Mouse (Mus musculus) heart, postnatal 0 days (tissue): ENCODE data around the gene Bax. TPM values are rescaled to one million over a fixed set of nuclear protein-coding genes. Genes with fewer than 3 reads are reported as not detected.
"Not testable (repeated sequence)": the region's sequence is repeated elsewhere in the genome, so short reads cannot be mapped to it uniquely, and the experiment has no call there.

ENCODE experiments used
- ATAC-seq: fragments of 200-750 bp; cut with Nextera tagmentation; 2 replicates; pipeline ENCODE4 v1.8.0; 2017; ENCODE audit warnings: low read depth, moderate number of reproducible peaks, moderate library complexity; ENCODE audit not compliant: insufficient read depth
- DNase-seq: peaks from one replicate; pipeline ENCODE4 v3.0.0-alpha.2; 2016; ENCODE audit warnings: low spot score
- H3K27ac ChIP-seq: fragments of 300-500 bp; sonication (generic); 2 replicates; pipeline ENCODE4 v1.5.1; 2014; ENCODE audit warnings: low read depth, mild to moderate bottlenecking
- H3K27me3 ChIP-seq: fragments of 300-500 bp; sonication (generic); 2 replicates; pipeline ENCODE4 v1.6.1; 2014; ENCODE audit warnings: low read length, mixed read lengths; ENCODE audit not compliant: control insufficient read depth, insufficient read depth
- H3K36me3 ChIP-seq: fragments of 300-500 bp; sonication (generic); replicated peaks from 2 replicates; pipeline ENCODE4 v1.6.1; 2014; ENCODE audit warnings: low read length, mixed read lengths; ENCODE audit not compliant: control insufficient read depth, insufficient read depth
- H3K4me1 ChIP-seq: fragments of 300-500 bp; sonication (generic); 2 replicates; pipeline ENCODE4 v1.6.1; 2014; ENCODE audit warnings: antibody characterized with exemption; ENCODE audit not compliant: control insufficient read depth, insufficient read depth
- H3K4me2 ChIP-seq: fragments of 300-500 bp; sonication (generic); 2 replicates; pipeline ENCODE4 v1.6.1; 2014; ENCODE audit warnings: low read depth, mild to moderate bottlenecking, low read length, moderate library complexity
- H3K4me3 ChIP-seq: fragments of 300-500 bp; sonication (generic); 2 replicates; pipeline ENCODE4 v1.5.1; 2014; ENCODE audit warnings: low read depth, low read length
- H3K9ac ChIP-seq: fragments of 300-500 bp; sonication (generic); replicated peaks from 2 replicates; pipeline ENCODE4 v1.6.1; 2014; ENCODE audit warnings: low read depth, low read length, mixed read lengths
- H3K9me3 ChIP-seq: fragments of 300-500 bp; sonication (generic); replicated peaks from 2 replicates; pipeline ENCODE4 v1.6.1; 2016; ENCODE audit warnings: low read length; ENCODE audit not compliant: control insufficient read depth
- CTCF ChIP-seq: IDR thresholded peaks from 2 replicates; pipeline ENCODE4 v1.5.1; 2016; ENCODE audit warnings: antibody characterized with exemption, control low read depth, low read depth
- EP300 ChIP-seq: IDR thresholded peaks from 2 replicates; pipeline ENCODE4 v1.6.1; 2016; ENCODE audit warnings: antibody characterized with exemption, low read depth
- WGBS: fragments of 180-500 bp; shearing (Covaris S2); extraction: QIAGEN DNeasy Blood & Tissue Kit; methylation state at CpG from one replicate; pipeline ENCODE4 v1.1.7; 2014; 5-methylcytosine and 5-hydroxymethylcytosine counted together
- polyA plus RNA-seq: library from polyadenylated mRNA; unstranded; fragments of >200 nt; fragmentation: Nextera tagmentation; extraction: Ambion mirVana; gene quantifications from 2 replicates; pipeline ENCODE4 v1.2.1, GENCODE M21; 2015
- total RNA-seq: library from RNA; depleted of rRNA; stranded (reverse); fragments of >200 nt; gene quantifications from 2 replicates; pipeline ENCODE4 v1.2.3, GENCODE M21; 2014; ENCODE audit warnings: low replicate concordance

Bax gene
- total and polyA plus RNA-seq, 2 experiments from 2014 or later, result 88.1 to 101 TPM

- Histone ChIP-seq H3K27me3 (no peaks in the 10 kb centered on the region), H3K36me3 (peaks cover 37% of the 10 kb centered on the region), H3K4me3 (no peak overlapping the region), H3K27ac (no peak overlapping the region), H3K4me2 (no peak overlapping the region), H3K9ac (no peak overlapping the region), H3K9me3 (no peaks in the 10 kb centered on the region), H3K4me1 (peaks cover 30% of the 10 kb centered on the region)
- TF ChIP-seq CTCF, result no peak
- no peak for TF ChIP-seq EP300
- DNase-seq, result no peak
- WGBS, result 83% methylated on average over 4 of the region's 4 CpGs
- no peak for ATAC-seq
Observed at GRCm38 (mm10) chr7:45462325-45462724, 4.4 kb downstream of the Bax start.

- TF ChIP-seq EP300 (no peak), CTCF (no peak)
- H3K27ac ChIP-seq, result 0 out of 2 replicates have a peak overlapping the region, but pooled peaks have one; percentile 26
- H3K4me2 ChIP-seq, result no peak overlapping the region
- no peaks in the 10 kb centered on the region for H3K9me3 ChIP-seq
- no peak overlapping the region for H3K4me3 ChIP-seq
- ATAC-seq (no peak), DNase-seq (no peak)
- H3K4me1 ChIP-seq, result peaks cover 29% of the 10 kb centered on the region
- H3K36me3 ChIP-seq, result peaks cover 43% of the 10 kb centered on the region
- H3K9ac ChIP-seq, result no peak overlapping the region
- 89% methylated on average over 4 of the region's 4 CpGs for WGBS
- no peaks in the 10 kb centered on the region for H3K27me3 ChIP-seq
Observed at GRCm38 (mm10) chr7:45461781-45462180, 4.9 kb downstream of the Bax start.

GRCm38 (mm10) chr7:45461326-45461725 is 5.4 kb downstream of the Bax start:
- WGBS, result 83% methylated on average over 4 of the region's 5 CpGs
- Histone ChIP-seq H3K9me3 (no peaks in the 10 kb centered on the region), H3K4me1 (peaks cover 29% of the 10 kb centered on the region), H3K9ac (no peak overlapping the region), H3K4me3 (no peak overlapping the region), H3K27me3 (no peaks in the 10 kb centered on the region), H3K4me2 (no peak overlapping the region), H3K27ac (peak overlapping the region; percentile 87), H3K36me3 (peaks cover 45% of the 10 kb centered on the region)
- no peak for TF ChIP-seq EP300
- TF ChIP-seq CTCF, result no peak
- ATAC-seq (no peak), DNase-seq (no peak)

- no peaks in the 10 kb centered on the region for H3K9me3 ChIP-seq
- peak overlapping the region; percentile 87 for H3K27ac ChIP-seq
- peaks cover 24% of the 10 kb centered on the region for H3K4me1 ChIP-seq
- ATAC-seq (peak; percentile 6; the same call in 1 of the 2 replicates), DNase-seq (peak; percentile 54)
- no peaks in the 10 kb centered on the region for H3K27me3 ChIP-seq
- no peak overlapping the region for H3K9ac ChIP-seq
- WGBS, result 10% methylated on average over 13 of the region's 13 CpGs
- no peak overlapping the region for H3K4me3 ChIP-seq
- TF ChIP-seq EP300 (0 out of 2 replicates have a peak, but pooled peaks have one; percentile 46), CTCF (no peak)
- H3K4me2 ChIP-seq, result no peak overlapping the region
- H3K36me3 ChIP-seq, result peaks cover 45% of the 10 kb centered on the region
Observed at GRCm38 (mm10) chr7:45460860-45461314, 5.8 kb downstream of the Bax start.

- TF ChIP-seq EP300 (no peak), CTCF (no peak)
- peak overlapping the region; percentile 87 for H3K27ac ChIP-seq
- H3K9ac ChIP-seq, result no peak overlapping the region; the same call in 1 of the 2 replicates
- H3K4me2 ChIP-seq, result peak overlapping the region; percentile 64
- no peaks in the 10 kb centered on the region for H3K27me3 ChIP-seq
- H3K9me3 ChIP-seq, result no peaks in the 10 kb centered on the region
- peaks cover 21% of the 10 kb centered on the region for H3K4me1 ChIP-seq
- 67% methylated on average over 7 of the region's 7 CpGs for WGBS
- ATAC-seq (no peak), DNase-seq (no peak)
- peak overlapping the region; percentile 74 for H3K4me3 ChIP-seq
- peaks cover 49% of the 10 kb centered on the region for H3K36me3 ChIP-seq
Observed at GRCm38 (mm10) chr7:45460377-45460776, 6.3 kb downstream of the Bax start.

GRCm38 (mm10) chr7:45459564-45460140 is 7.0 kb downstream of the Bax start, which contains the start of gene Ftl1:
Gene Ftl1, minus strand, starts transcription at chr7:45459884.
- DNase-seq, result peak; percentile 99
- 0% methylated on average over 23 of the region's 37 CpGs for WGBS
- Histone ChIP-seq H3K4me3 (peak within 1 kb of the TSS; percentile 74), H3K27ac (peak within 1 kb of the TSS; percentile 88), H3K36me3 (peaks cover 50% of the 10 kb centered on the region), H3K4me1 (peaks cover 21% of the 10 kb centered on the region), H3K4me2 (peak within 1 kb of the TSS; percentile 81), H3K9ac (peak within 1 kb of the TSS; percentile 88)
- not testable (repeated sequence) for H3K9me3 ChIP-seq, H3K27me3 ChIP-seq
- peak; percentile 94 for ATAC-seq
- peak; percentile 96 for TF ChIP-seq EP300
